Comparison of ENCODE assay signal across 10 mouse cellular contexts in genomic region chr17:34124649-34125048, GRCm38 (mm10). TPM values are rescaled to one million over a fixed set of nuclear protein-coding genes. Genes with fewer than 3 reads are reported as not detected.
DNase-seq lines count a peak whose midpoint lies in the region; ATAC-seq and TF ChIP-seq lines count a peak whose summit lies in the region.
"Had no signal": no experiment of that assay in that cellular context is flagged by ENCODE, and none has a peak within 500 bp of the region (broad histone marks: within the 10 kb centered on the region; RNA-seq: fewer than 3 reads in every experiment).

No protein-coding gene starts in this region.

- ATAC-seq in midbrain, embryonic 16.5 days = no peak
- ATAC-seq in midbrain, embryonic 14.5 days (ENCODE audit: low FRiP score, low TSS enrichment) = no peak
- no peak for ATAC-seq in intestine, postnatal 0 days

- no peak for TF ChIP-seq CTCF in intestine, postnatal 0 days (IDR thresholded peaks at IDR 0.05; ENCODE audit: low read depth)

- H3K4me1 ChIP-seq in heart, embryonic 10.5 days = peaks cover 42% of the 10 kb centered on the region
- peaks cover 26% of the 10 kb centered on the region for H3K4me1 ChIP-seq in midbrain, embryonic 16.5 days (ENCODE audit: control insufficient read depth, insufficient read depth, low read length)
- peaks cover 11% of the 10 kb centered on the region for H3K4me1 ChIP-seq in midbrain, embryonic 14.5 days (ENCODE audit: control insufficient read depth, insufficient read depth, low read length)
- H3K4me1 ChIP-seq in intestine, postnatal 0 days (replicated peaks; ENCODE audit: control insufficient read depth, insufficient read depth, low read length) = peaks cover 6% of the 10 kb centered on the region

- no peak overlapping the region for H3K27ac ChIP-seq in heart, embryonic 10.5 days
- H3K27ac ChIP-seq in midbrain, embryonic 16.5 days (ENCODE audit: low read length) = no peak overlapping the region
- H3K27ac ChIP-seq in midbrain, embryonic 14.5 days (replicated peaks; ENCODE audit: low read depth, low read length) = no peak overlapping the region
- H3K27ac ChIP-seq in intestine, postnatal 0 days (ENCODE audit: low read depth, low read length) = no peak overlapping the region
- H3K27ac ChIP-seq: midbrain, embryonic 10.5 days had no signal

- peak overlapping the region; percentile 4; the same call in 1 of the 2 replicates for H3K4me2 ChIP-seq in midbrain, embryonic 16.5 days (ENCODE audit: low read length)
- H3K4me2 ChIP-seq in midbrain, embryonic 14.5 days (ENCODE audit: low read length) = no peak overlapping the region
- peak overlapping the region; percentile 30; the same call in 1 of the 2 replicates for H3K4me2 ChIP-seq in intestine, postnatal 0 days (replicated peaks; ENCODE audit: low read depth)

- DNase-seq in heart, adult 11 months = peak; percentile 95
- no peak for DNase-seq in heart, embryonic 10.5 days (ENCODE audit: low spot score)
- DNase-seq in midbrain, embryonic 14.5 days = no peak
- peak; percentile 53 for DNase-seq in yolk sac, embryonic 10.5 days (ENCODE audit: low spot score)
- no peak for DNase-seq in gastrocnemius, adult 8-10 months (ENCODE audit: low spot score in 2 of 2)
- DNase-seq in spleen, postnatal 36 days (ENCODE audit: low spot score in 2 of 2) = no peak
- DNase-seq: heart, postnatal 36 days had no signal

- H3K27me3 ChIP-seq in heart, embryonic 10.5 days (ENCODE audit: insufficient read depth, poor library complexity, severe bottlenecking) = no peaks in the 10 kb centered on the region
- no peaks in the 10 kb centered on the region for H3K27me3 ChIP-seq in midbrain, embryonic 16.5 days (ENCODE audit: control insufficient read depth, insufficient read depth, low read depth, low read length)
- no peaks in the 10 kb centered on the region for H3K27me3 ChIP-seq in midbrain, embryonic 14.5 days (ENCODE audit: control insufficient read depth, insufficient read depth, low read length)
- H3K27me3 ChIP-seq in intestine, postnatal 0 days (replicated peaks; ENCODE audit: control insufficient read depth, insufficient read depth, low read length) = no peaks in the 10 kb centered on the region

- H3K36me3 ChIP-seq in heart, embryonic 10.5 days = peaks cover 10% of the 10 kb centered on the region; the same call in 1 of the 2 replicates
- no peaks in the 10 kb centered on the region for H3K36me3 ChIP-seq in midbrain, embryonic 16.5 days (ENCODE audit: control insufficient read depth, insufficient read depth, low read length)
- no peaks in the 10 kb centered on the region for H3K36me3 ChIP-seq in midbrain, embryonic 14.5 days (ENCODE audit: control insufficient read depth, insufficient read depth, low read length)
- no peaks in the 10 kb centered on the region for H3K36me3 ChIP-seq in intestine, postnatal 0 days (ENCODE audit: control insufficient read depth, insufficient read depth)

- WGBS in heart, embryonic 10.5 days = 78% methylated on average over 6 of the region's 6 CpGs
- 91% methylated on average over 6 of the region's 6 CpGs for WGBS in midbrain, embryonic 16.5 days
- WGBS in midbrain, embryonic 14.5 days = 95% methylated on average over 6 of the region's 6 CpGs
- WGBS in intestine, postnatal 0 days = 54% methylated on average over 6 of the region's 6 CpGs

- no peak overlapping the region for H3K9ac ChIP-seq in midbrain, embryonic 16.5 days (ENCODE audit: low read depth, low read length)
- no peak overlapping the region for H3K9ac ChIP-seq in midbrain, embryonic 14.5 days (replicated peaks; ENCODE audit: low read length)
- H3K9ac ChIP-seq in intestine, postnatal 0 days (ENCODE audit: low read depth, low read length) = no peak overlapping the region

- H3K9me3 ChIP-seq in heart, embryonic 10.5 days = no peaks in the 10 kb centered on the region
- no peaks in the 10 kb centered on the region for H3K9me3 ChIP-seq in midbrain, embryonic 16.5 days (replicated peaks; ENCODE audit: control insufficient read depth, low read length, poor library complexity, severe bottlenecking)
- no peaks in the 10 kb centered on the region for H3K9me3 ChIP-seq in midbrain, embryonic 14.5 days (ENCODE audit: control insufficient read depth, low read length)
- H3K9me3 ChIP-seq in intestine, postnatal 0 days (ENCODE audit: control insufficient read depth) = no peaks in the 10 kb centered on the region
- H3K9me3 ChIP-seq: midbrain, embryonic 10.5 days had no signal

- no peak overlapping the region; the same call in 1 of the 2 replicates for H3K4me3 ChIP-seq in heart, embryonic 10.5 days
- no peak overlapping the region for H3K4me3 ChIP-seq in midbrain, embryonic 16.5 days (ENCODE audit: low read depth, low read length)
- H3K4me3 ChIP-seq in midbrain, embryonic 14.5 days (replicated peaks; ENCODE audit: low read depth, low read length) = no peak overlapping the region
- H3K4me3 ChIP-seq in intestine, postnatal 0 days (ENCODE audit: low read depth, low read length) = no peak overlapping the region

RNA-seq across cellular contexts. Expression of gene Brd2, which starts 2.2 kb away (rescaled TPM):
- polyA plus RNA-seq in heart, embryonic 10.5 days (2016; fragmentation: Nextera tagmentation; extraction: Ambion mirVana) = 77.6 and 101 TPM in 2 replicates
- polyA plus RNA-seq in midbrain, embryonic 16.5 days (2015; fragmentation: Nextera tagmentation; extraction: Ambion mirVana) = 117 and 126 TPM in 2 replicates
- 160 and 171 TPM in 2 replicates for polyA plus RNA-seq in midbrain, embryonic 14.5 days (2014; fragmentation: Nextera tagmentation; extraction: Ambion mirVana)
- polyA plus RNA-seq in intestine, postnatal 0 days (2015; fragmentation: Nextera tagmentation; extraction: Ambion mirVana) = 51.8 and 60.0 TPM in 2 replicates
- total RNA-seq in gastrocnemius, adult 8-10 months (2022) = 10 to 100 TPM; 67.9 to 73.8 (median 69.8) TPM

RNA-seq across cellular contexts. Expression of gene H2-DMa, which starts 5.3 kb away (rescaled TPM):
- polyA plus RNA-seq in heart, embryonic 10.5 days (2016; fragmentation: Nextera tagmentation; extraction: Ambion mirVana) = 4.2 and 7.1 TPM in 2 replicates
- 22.5 and 22.7 TPM in 2 replicates for polyA plus RNA-seq in midbrain, embryonic 16.5 days (2015; fragmentation: Nextera tagmentation; extraction: Ambion mirVana)
- 16.7 and 20.4 TPM in 2 replicates for polyA plus RNA-seq in midbrain, embryonic 14.5 days (2014; fragmentation: Nextera tagmentation; extraction: Ambion mirVana)
- polyA plus RNA-seq in intestine, postnatal 0 days (2015; fragmentation: Nextera tagmentation; extraction: Ambion mirVana) = 15.2 and 16.7 TPM in 2 replicates
- total RNA-seq in gastrocnemius, adult 8-10 months (2022) = 1 to 10 TPM; 3.0 to 4.6 (median 4.0) TPM

RNA-seq across cellular contexts. Expression of gene H2-DMb2, which starts 18.5 kb away (rescaled TPM):
- 0.18 TPM in 1 of 2 replicates, not detected in the other for polyA plus RNA-seq in heart, embryonic 10.5 days (2016; fragmentation: Nextera tagmentation; extraction: Ambion mirVana)
- 0.49 and 0.53 TPM in 2 replicates for polyA plus RNA-seq in midbrain, embryonic 16.5 days (2015; fragmentation: Nextera tagmentation; extraction: Ambion mirVana)
- polyA plus RNA-seq in midbrain, embryonic 14.5 days (2014; fragmentation: Nextera tagmentation; extraction: Ambion mirVana) = 0.15 and 0.18 TPM in 2 replicates
- polyA plus RNA-seq in intestine, postnatal 0 days (2015; fragmentation: Nextera tagmentation; extraction: Ambion mirVana) = 0.97 and 0.98 TPM in 2 replicates
- under 1 TPM in 2 of 4 experiments, not detected in 2; 0.40 to 0.61 TPM for total RNA-seq in gastrocnemius, adult 8-10 months (2022)
- polyA plus RNA-seq: midbrain, embryonic 10.5 days had no signal

RNA-seq across cellular contexts. Expression of gene H2-DMb1, which starts 28.2 kb away (rescaled TPM):
- 0.23 and 0.29 TPM in 2 replicates for polyA plus RNA-seq in heart, embryonic 10.5 days (2016; fragmentation: Nextera tagmentation; extraction: Ambion mirVana)
- 0.69 and 0.88 TPM in 2 replicates for polyA plus RNA-seq in midbrain, embryonic 16.5 days (2015; fragmentation: Nextera tagmentation; extraction: Ambion mirVana)
- polyA plus RNA-seq in midbrain, embryonic 14.5 days (2014; fragmentation: Nextera tagmentation; extraction: Ambion mirVana) = 0.38 and 0.91 TPM in 2 replicates
- polyA plus RNA-seq in intestine, postnatal 0 days (2015; fragmentation: Nextera tagmentation; extraction: Ambion mirVana) = 5.1 and 6.4 TPM in 2 replicates
- total RNA-seq in gastrocnemius, adult 8-10 months (2022) = under 1 TPM in 2 of 4 experiments, not detected in 2; 0.19 to 0.81 TPM

RNA-seq across cellular contexts. Expression of gene H2-Oa, which starts 32.5 kb away (rescaled TPM):
- polyA plus RNA-seq in heart, embryonic 10.5 days (2016; fragmentation: Nextera tagmentation; extraction: Ambion mirVana) = 0.62 and 0.84 TPM in 2 replicates
- polyA plus RNA-seq in midbrain, embryonic 16.5 days (2015; fragmentation: Nextera tagmentation; extraction: Ambion mirVana) = 0.16 TPM in 1 of 2 replicates, not detected in the other
- not detected in 2 replicates for polyA plus RNA-seq in midbrain, embryonic 14.5 days (2014; fragmentation: Nextera tagmentation; extraction: Ambion mirVana)
- polyA plus RNA-seq in intestine, postnatal 0 days (2015; fragmentation: Nextera tagmentation; extraction: Ambion mirVana) = 0.25 and 0.90 TPM in 2 replicates
- not detected for total RNA-seq in gastrocnemius, adult 8-10 months (2022)
- total RNA-seq: heart, postnatal 36 days had no signal

Comparison
In these comparisons a context has a peak if more than half of its experiments do, and no peak if none do; other contexts are left out.
1. DNase-seq: peak in heart, adult 11 months (single experiment) and yolk sac, embryonic 10.5 days (single experiment); none in heart, embryonic 10.5 days (single experiment), midbrain, embryonic 14.5 days (single experiment), gastrocnemius, adult 8-10 months (0 of 2) and spleen, postnatal 36 days (0 of 2).